Mouse (Mus musculus): ENCODE data around the gene Ephb1.

Ephb1 gene

GRCm38 (mm10) chr9:102307656-102308055, 46.8 kb downstream of the Ephb1 start:
- in situ Hi-C loops (cut with MboI; ENCODE audit: low sequenced_read_pairs), result no loop called here

- in situ Hi-C loops (cut with MboI; ENCODE audit: low sequenced_read_pairs), result no loop called here
Measured at GRCm38 (mm10) chr9:102306645-102307415, 47.7 kb downstream of the Ephb1 start.

- in situ Hi-C loops (cut with MboI; ENCODE audit: low sequenced_read_pairs), result no loop called here
Measured at GRCm38 (mm10) chr9:102305432-102306100, 48.9 kb downstream of the Ephb1 start.

DNA sequence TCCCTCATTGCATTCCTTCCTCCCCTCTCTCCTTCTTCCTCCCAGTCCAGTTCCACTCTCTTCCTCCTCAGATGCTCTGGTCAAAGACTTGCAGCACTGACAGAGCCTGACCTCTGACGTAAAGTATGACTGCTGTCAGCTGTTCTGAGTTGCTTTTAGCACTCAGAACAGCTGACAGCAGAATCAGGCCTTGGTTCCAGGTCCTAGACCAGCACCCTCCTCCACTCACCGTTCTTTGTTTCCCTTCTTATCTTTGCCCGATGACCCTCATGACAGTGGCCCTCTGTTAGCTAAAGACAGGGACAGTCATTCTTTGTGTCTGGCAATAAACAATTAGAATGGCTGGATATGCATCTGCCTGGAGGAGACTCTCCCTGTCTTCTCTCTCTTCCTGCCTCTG, 49.7 kb downstream of the Ephb1 start:
- in situ Hi-C loops (cut with MboI; ENCODE audit: low sequenced_read_pairs), result no loop called here

DNA sequence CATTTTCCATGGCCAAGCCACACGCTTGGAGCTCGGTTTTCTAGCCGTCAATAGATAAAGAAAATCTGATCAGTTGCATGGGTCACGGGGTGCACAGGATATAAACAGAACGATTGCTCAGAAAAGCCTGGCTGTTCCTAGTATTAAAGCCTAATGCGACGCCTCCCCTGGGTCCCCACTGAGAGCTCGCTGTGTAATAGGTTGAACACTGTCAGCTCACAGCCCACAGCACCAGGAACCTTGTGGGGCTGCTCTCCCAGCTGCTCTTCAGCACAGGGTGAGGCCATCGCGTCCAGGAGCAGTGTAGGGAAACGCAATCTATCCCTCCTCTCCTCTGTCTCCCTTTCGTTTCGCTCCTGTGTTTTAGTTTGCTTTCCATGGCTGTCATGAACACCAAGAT, 50.6 kb downstream of the Ephb1 start:
- in situ Hi-C loops (cut with MboI; ENCODE audit: low sequenced_read_pairs), result no loop called here

- in situ Hi-C loops (cut with MboI; ENCODE audit: low sequenced_read_pairs), result no loop called here
Measured at GRCm38 (mm10) chr9:102300985-102301384, 53.5 kb downstream of the Ephb1 start.

DNA sequence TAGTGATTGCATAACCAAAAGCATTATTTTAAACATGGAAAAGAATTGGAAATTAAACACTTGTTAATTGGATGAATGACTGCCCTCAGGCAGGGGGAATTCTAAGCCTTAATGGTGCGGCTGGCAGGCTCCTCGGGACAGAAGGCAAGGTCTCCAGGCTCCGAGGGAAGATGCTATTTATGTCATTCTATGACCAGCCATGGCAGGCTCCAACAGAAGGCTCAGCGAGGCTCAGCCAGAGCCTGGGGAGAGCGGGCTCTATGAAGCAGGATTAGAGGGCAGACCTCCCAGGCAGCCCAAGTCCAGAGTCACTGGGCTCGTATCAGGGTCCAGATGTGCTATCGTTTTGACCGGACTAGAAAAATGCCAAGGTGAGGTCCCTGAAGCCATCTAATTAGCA, 55.8 kb downstream of the Ephb1 start:
- in situ Hi-C loops (cut with MboI; ENCODE audit: low sequenced_read_pairs), result no loop called here

DNA sequence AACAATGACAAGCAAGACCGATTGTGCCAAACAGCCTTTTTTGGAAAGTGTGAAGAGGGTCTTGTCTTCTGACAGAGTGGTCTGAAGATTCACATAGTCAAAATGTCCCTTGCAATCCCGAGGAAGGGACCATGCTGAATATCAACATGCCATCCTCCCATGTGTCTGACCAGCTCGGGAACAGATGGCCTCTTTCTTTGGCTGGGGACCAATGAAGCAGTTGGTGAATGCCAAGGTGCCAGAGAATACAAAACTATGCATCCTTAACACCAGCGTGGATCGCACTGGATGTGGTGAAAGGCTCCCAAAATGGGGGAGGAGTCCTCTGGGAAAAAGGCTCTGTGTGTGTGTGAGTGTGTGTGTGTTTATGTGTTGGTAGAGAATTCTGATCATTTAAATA, 56.5 kb downstream of the Ephb1 start:
- in situ Hi-C loops (cut with MboI; ENCODE audit: low sequenced_read_pairs), result no loop called here

GRCm38 (mm10) chr9:102297176-102297575, 57.3 kb downstream of the Ephb1 start:
- in situ Hi-C loops (cut with MboI; ENCODE audit: low sequenced_read_pairs), result no loop called here

DNA sequence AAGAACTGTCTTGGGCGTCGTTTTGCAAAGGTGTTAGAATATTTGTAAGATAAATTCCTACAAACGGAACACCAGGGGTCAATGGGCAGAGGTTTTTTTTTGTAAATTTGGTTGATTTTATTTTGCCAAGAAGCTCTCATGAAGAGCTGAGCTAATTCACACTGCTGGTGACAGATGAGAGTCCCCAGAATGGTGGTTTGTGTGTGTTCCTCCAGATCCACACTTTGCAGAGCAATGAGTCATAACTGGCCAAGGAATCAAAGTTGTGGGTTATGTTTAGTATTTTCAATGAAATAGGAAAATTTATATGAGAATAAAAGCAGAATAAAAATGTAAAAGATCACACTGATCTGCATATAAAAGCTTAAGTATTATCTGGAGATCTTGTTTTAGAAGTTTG, 60.9 kb downstream of the Ephb1 start:
- in situ Hi-C loops (cut with MboI; ENCODE audit: low sequenced_read_pairs), result no loop called here

DNA sequence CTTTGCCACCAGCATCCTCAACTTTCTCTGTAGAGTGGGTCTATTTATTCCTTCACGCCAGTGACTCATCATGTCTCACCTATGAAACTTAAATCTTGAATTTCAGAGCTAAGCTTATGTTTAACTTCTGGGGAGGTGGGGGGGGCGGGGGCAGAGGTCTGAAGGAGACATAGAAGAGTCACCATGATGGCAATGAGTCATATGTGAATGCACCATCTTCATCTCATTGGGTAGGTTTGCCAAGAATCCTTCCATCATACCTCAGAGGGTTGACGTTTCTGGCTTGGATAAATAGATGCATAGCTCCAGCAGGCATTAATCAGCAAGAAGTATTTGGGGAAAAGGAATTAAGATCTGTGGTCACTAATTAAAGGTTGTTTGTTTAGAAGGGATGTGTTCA, 63.3 kb downstream of the Ephb1 start:
- in situ Hi-C loops (cut with MboI; ENCODE audit: low sequenced_read_pairs), result no loop called here

GRCm38 (mm10) chr9:102288356-102288755, 66.1 kb downstream of the Ephb1 start:
- in situ Hi-C loops (cut with MboI; ENCODE audit: low sequenced_read_pairs), result no loop called here

- in situ Hi-C loops (cut with MboI; ENCODE audit: low sequenced_read_pairs), result no loop called here
Measured at GRCm38 (mm10) chr9:102275931-102276330, 78.6 kb downstream of the Ephb1 start.

DNA sequence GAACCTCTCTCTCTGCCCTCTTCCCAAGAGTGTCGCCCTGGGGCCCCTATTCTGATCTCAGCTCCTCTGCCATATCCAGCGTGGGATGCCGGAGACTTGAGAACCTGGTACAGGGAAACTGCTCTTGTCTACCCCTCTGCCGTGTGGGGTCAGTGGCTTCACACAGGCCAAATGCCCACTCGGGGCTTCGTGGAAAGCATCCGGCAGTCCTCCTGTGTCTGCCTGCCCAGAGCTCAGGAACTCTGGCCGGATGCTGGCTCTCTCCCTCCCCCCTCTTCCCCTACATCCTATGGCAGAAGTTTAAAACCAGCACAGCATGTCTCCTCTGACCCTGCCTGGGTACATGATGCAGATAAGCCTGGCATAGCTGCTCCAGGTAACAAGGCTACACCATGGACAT, 80.5 kb downstream of the Ephb1 start:
- in situ Hi-C loops (cut with MboI; ENCODE audit: low sequenced_read_pairs), result no loop called here

- in situ Hi-C loops (cut with MboI; ENCODE audit: low sequenced_read_pairs), result no loop called here
Measured at GRCm38 (mm10) chr9:102273469-102273808, 81.1 kb downstream of the Ephb1 start.

DNA sequence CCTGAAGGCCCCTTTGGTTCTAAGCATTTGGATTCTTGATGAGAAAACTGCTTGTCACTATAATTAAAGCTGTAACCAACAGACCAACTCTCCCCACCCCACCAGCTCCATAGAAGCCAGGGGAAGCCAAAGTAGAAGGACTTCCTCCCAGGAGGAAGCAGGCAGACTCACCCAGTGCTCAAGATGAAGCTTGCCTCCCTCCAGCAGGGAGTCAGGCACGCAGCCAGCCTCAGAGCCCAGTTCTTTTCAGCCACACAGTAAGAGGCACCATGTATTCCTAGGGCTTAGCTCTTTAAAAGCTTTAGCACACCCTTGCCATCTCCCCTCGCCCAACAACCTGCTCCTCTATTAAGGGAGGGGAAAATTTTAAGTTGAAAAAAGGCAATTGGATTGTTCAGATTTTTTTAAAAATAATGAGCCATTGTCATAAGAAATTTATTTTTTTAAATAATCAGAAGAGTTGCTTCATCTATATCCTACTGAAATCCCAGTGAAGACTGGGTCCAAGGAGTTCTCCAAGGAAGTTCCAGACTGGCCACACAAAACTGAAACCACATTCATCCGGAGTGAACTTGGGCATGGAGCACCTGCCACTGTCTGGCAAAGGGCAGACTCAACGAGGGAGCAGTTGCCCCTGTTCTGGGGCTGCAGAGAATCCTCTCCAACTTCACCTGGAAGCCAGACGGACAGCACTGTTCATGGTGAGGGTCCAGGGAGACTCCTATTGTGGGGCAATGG, 81.6 kb downstream of the Ephb1 start:
- in situ Hi-C loops (cut with MboI; ENCODE audit: low sequenced_read_pairs), result no loop called here

GRCm38 (mm10) chr9:102270496-102270895, 84.0 kb downstream of the Ephb1 start:
- in situ Hi-C loops (cut with MboI; ENCODE audit: low sequenced_read_pairs), result no loop called here

GRCm38 (mm10) chr9:102267311-102268027, 87.0 kb downstream of the Ephb1 start:
- in situ Hi-C loops (cut with MboI; ENCODE audit: low sequenced_read_pairs), result no loop called here

DNA sequence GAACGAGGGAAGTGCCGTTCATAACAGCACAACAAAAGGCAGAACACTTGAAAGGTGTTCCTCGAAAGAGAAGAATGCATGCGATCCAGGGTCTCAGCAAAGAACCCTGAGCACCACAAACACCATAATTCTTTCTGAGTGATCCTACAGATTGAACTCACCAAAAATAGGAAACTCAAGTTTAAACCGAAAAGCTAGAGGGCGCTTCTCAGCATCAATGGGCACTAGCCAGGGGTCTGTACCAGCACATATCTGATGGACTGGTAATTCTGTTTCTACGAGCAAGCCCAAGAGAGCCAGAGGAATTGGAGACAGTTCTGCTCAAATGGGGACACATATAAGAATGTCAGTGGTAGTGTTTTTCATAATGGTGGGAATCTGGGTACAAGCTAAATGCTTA, 90.7 kb downstream of the Ephb1 start:
- in situ Hi-C loops (cut with MboI; ENCODE audit: low sequenced_read_pairs), result no loop called here

DNA sequence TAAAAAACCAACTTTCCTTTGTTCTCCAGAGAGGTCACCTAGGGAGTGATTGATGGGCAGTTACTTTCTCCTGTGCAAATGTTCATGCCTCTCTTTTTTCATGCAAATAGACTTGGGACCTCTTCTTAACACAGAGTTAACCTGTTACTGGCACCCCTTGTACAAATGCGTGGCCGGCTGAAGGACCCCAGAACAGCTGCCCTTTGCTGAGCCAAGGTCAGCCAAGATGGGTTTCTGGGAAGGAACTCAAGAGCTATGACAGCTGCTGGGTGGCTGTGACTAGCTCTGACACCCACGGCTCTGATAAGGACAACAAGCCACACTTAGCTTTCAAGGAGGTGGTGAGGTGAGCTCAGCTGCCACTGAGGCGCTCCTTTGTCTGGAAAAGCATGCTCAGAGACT, 92.4 kb downstream of the Ephb1 start:
- in situ Hi-C loops (cut with MboI; ENCODE audit: low sequenced_read_pairs), result no loop called here

GRCm38 (mm10) chr9:102261511-102261910, 93.0 kb downstream of the Ephb1 start:
- in situ Hi-C loops (cut with MboI; ENCODE audit: low sequenced_read_pairs), result no loop called here

All from CH12F3 (cell line).